Mouse (Mus musculus): ENCODE data around the gene Epb41l2. TPM values are rescaled to one million over a fixed set of nuclear protein-coding genes. Genes with fewer than 3 reads are reported as not detected.

The Epb41l2 gene
- polyA plus RNA-seq, 1 experiment from 2014 or later: 105 TPM

GRCm38 (mm10) chr10:25488456-25488855 is 128.9 kb downstream of the Epb41l2 start:
- H3K36me3 ChIP-seq (ENCODE audit: insufficient read depth): peaks cover 25% of the 10 kb centered on the region

GRCm38 (mm10) chr10:25499323-25500071 is 139.9 kb downstream of the Epb41l2 start:
- Histone ChIP-seq H3K27ac (ENCODE audit: low read depth) (no peak overlapping the region), H3K9me3 (ENCODE audit: low read depth, low read length) (no peaks in the 10 kb centered on the region), H3K4me3 (ENCODE audit: low read depth, low read length) (no peak overlapping the region), H3K4me1 (ENCODE audit: insufficient read depth) (no peaks in the 10 kb centered on the region), H3K4me2 (no peak overlapping the region), H3K9ac (no peak overlapping the region), H3K36me3 (ENCODE audit: insufficient read depth) (peaks cover 33% of the 10 kb centered on the region), H3K27me3 (ENCODE audit: insufficient read depth, low read length) (no peaks in the 10 kb centered on the region)
- WGBS: 68% methylated on average over 10 of the region's 10 CpGs
- TF ChIP-seq CTCF (IDR thresholded peaks at IDR 0.05; ENCODE audit: low read depth): peak; percentile 26
- DNase-seq: no peak
- ATAC-seq (ENCODE audit: insufficient read depth): no peak

More at GRCm38 (mm10) chr10:25488456-25488855, 128.9 kb downstream of the Epb41l2 start:
- Histone ChIP-seq H3K9ac (no peak overlapping the region), H3K4me1 (ENCODE audit: insufficient read depth) (no peaks in the 10 kb centered on the region), H3K27ac (ENCODE audit: low read depth) (no peak overlapping the region), H3K4me2 (no peak overlapping the region), H3K9me3 (ENCODE audit: low read depth, low read length) (no peaks in the 10 kb centered on the region), H3K4me3 (ENCODE audit: low read depth, low read length) (no peak overlapping the region), H3K27me3 (ENCODE audit: insufficient read depth, low read length) (no peaks in the 10 kb centered on the region)
- 8% methylated on average over 1 of the region's 1 CpGs for WGBS
- peak; percentile 89 for DNase-seq
- TF ChIP-seq CTCF (IDR thresholded peaks at IDR 0.05; ENCODE audit: low read depth): peak; percentile 89
- peak; percentile 69; the same call in 1 of the 2 replicates for ATAC-seq (ENCODE audit: insufficient read depth)

- Histone ChIP-seq H3K9ac (no peak overlapping the region), H3K27ac (ENCODE audit: low read depth) (no peak overlapping the region), H3K4me3 (ENCODE audit: low read depth, low read length) (no peak overlapping the region), H3K4me1 (ENCODE audit: insufficient read depth) (no peaks in the 10 kb centered on the region), H3K36me3 (ENCODE audit: insufficient read depth) (peaks cover 50% of the 10 kb centered on the region), H3K4me2 (no peak overlapping the region), H3K9me3 (ENCODE audit: low read depth, low read length) (no peaks in the 10 kb centered on the region), H3K27me3 (ENCODE audit: insufficient read depth, low read length) (no peaks in the 10 kb centered on the region)
- ATAC-seq (ENCODE audit: insufficient read depth) (peak; percentile 58; the same call in 1 of the 2 replicates), DNase-seq (peak; percentile 21)
- 38% methylated on average over 5 of the region's 5 CpGs for WGBS
- no peak for TF ChIP-seq CTCF (IDR thresholded peaks at IDR 0.05; ENCODE audit: low read depth)
Observed at GRCm38 (mm10) chr10:25503250-25503649, 143.7 kb downstream of the Epb41l2 start.

- TF ChIP-seq CTCF (IDR thresholded peaks at IDR 0.05; ENCODE audit: low read depth): no peak
- ATAC-seq (ENCODE audit: insufficient read depth) (no peak), DNase-seq (no peak)
- Histone ChIP-seq H3K27me3 (ENCODE audit: insufficient read depth, low read length) (no peaks in the 10 kb centered on the region), H3K4me2 (no peak overlapping the region), H3K4me3 (ENCODE audit: low read depth, low read length) (no peak overlapping the region), H3K36me3 (ENCODE audit: insufficient read depth) (peaks cover 26% of the 10 kb centered on the region), H3K9me3 (ENCODE audit: low read depth, low read length) (no peaks in the 10 kb centered on the region), H3K4me1 (ENCODE audit: insufficient read depth) (no peaks in the 10 kb centered on the region), H3K9ac (no peak overlapping the region), H3K27ac (ENCODE audit: low read depth) (no peak overlapping the region)
- 74% methylated on average over 1 of the region's 1 CpGs for WGBS
Observed at GRCm38 (mm10) chr10:25513821-25514220, 154.2 kb downstream of the Epb41l2 start.

GRCm38 (mm10) chr10:25519954-25520353 is 160.4 kb downstream of the Epb41l2 start:
- Histone ChIP-seq H3K27ac (ENCODE audit: low read depth) (no peak overlapping the region), H3K9me3 (ENCODE audit: low read depth, low read length) (no peaks in the 10 kb centered on the region), H3K27me3 (ENCODE audit: insufficient read depth, low read length) (no peaks in the 10 kb centered on the region), H3K4me2 (no peak overlapping the region), H3K36me3 (ENCODE audit: insufficient read depth) (peaks cover 32% of the 10 kb centered on the region), H3K4me3 (ENCODE audit: low read depth, low read length) (no peak overlapping the region), H3K9ac (no peak overlapping the region), H3K4me1 (ENCODE audit: insufficient read depth) (no peaks in the 10 kb centered on the region)
- 65% methylated on average over 3 of the region's 3 CpGs for WGBS
- ATAC-seq (ENCODE audit: insufficient read depth) (no peak), DNase-seq (no peak)
- TF ChIP-seq CTCF (IDR thresholded peaks at IDR 0.05; ENCODE audit: low read depth): no peak

- no peak for DNase-seq
- Histone ChIP-seq H3K9ac (no peak overlapping the region), H3K9me3 (ENCODE audit: low read depth, low read length) (no peaks in the 10 kb centered on the region), H3K36me3 (ENCODE audit: insufficient read depth) (peaks cover 30% of the 10 kb centered on the region), H3K4me1 (ENCODE audit: insufficient read depth) (no peaks in the 10 kb centered on the region), H3K27ac (ENCODE audit: low read depth) (no peak overlapping the region), H3K27me3 (ENCODE audit: insufficient read depth, low read length) (no peaks in the 10 kb centered on the region), H3K4me2 (no peak overlapping the region), H3K4me3 (ENCODE audit: low read depth, low read length) (no peak overlapping the region)
- TF ChIP-seq CTCF (IDR thresholded peaks at IDR 0.05; ENCODE audit: low read depth): no peak
- ATAC-seq (ENCODE audit: insufficient read depth): no peak
- WGBS: 82% methylated on average over 5 of the region's 5 CpGs
Observed at GRCm38 (mm10) chr10:25520428-25520827, 160.8 kb downstream of the Epb41l2 start.

- no peaks in the 10 kb centered on the region for H3K27me3 ChIP-seq (ENCODE audit: insufficient read depth, low read length)
- TF ChIP-seq CTCF (IDR thresholded peaks at IDR 0.05; ENCODE audit: low read depth): no peak
- H3K4me3 ChIP-seq (ENCODE audit: low read depth, low read length): no peak overlapping the region
- H3K4me2 ChIP-seq: no peak overlapping the region
- peaks cover 20% of the 10 kb centered on the region; the same call in 1 of the 2 replicates for H3K36me3 ChIP-seq (ENCODE audit: insufficient read depth)
- DNase-seq (no peak), ATAC-seq (ENCODE audit: insufficient read depth) (no peak)
- 89% methylated on average over 8 of the region's 8 CpGs for WGBS
- H3K27ac ChIP-seq (ENCODE audit: low read depth): no peak overlapping the region
- no peak overlapping the region for H3K9ac ChIP-seq
- H3K4me1 ChIP-seq (ENCODE audit: insufficient read depth): no peaks in the 10 kb centered on the region
- no peaks in the 10 kb centered on the region for H3K9me3 ChIP-seq (ENCODE audit: low read depth, low read length)
Observed at GRCm38 (mm10) chr10:25523727-25524126, 164.1 kb downstream of the Epb41l2 start.
